Mouse (Mus musculus): Measurements from ENCODE around the gene Olfr1417. TPM values are rescaled to one million over a fixed set of nuclear protein-coding genes. Genes with fewer than 3 reads are reported as not detected.

The Olfr1417 gene
- polyA plus RNA-seq, 1 experiment from 2014 or later = 0.12 TPM

Other genes with a start within 250 kb of the Olfr1417 start
- gene Ms4a6d, start 234.4 kb downstream of the Olfr1417 start, polyA plus RNA-seq (2014; fragmentation: Nextera tagmentation; extraction: Ambion mirVana) = 3.4 TPM in 2 replicates
- 0.15 TPM in 1 of 2 replicates, not detected in the other for gene Ms4a2, start 215.5 kb downstream of the Olfr1417 start, polyA plus RNA-seq (2014; fragmentation: Nextera tagmentation; extraction: Ambion mirVana)
- not detected in 2 replicates for gene Ms4a3, start 198.4 kb downstream of the Olfr1417 start, polyA plus RNA-seq (2014; fragmentation: Nextera tagmentation; extraction: Ambion mirVana)
- not detected in 2 replicates for gene Oosp2, start 178.7 kb downstream of the Olfr1417 start, polyA plus RNA-seq (2014; fragmentation: Nextera tagmentation; extraction: Ambion mirVana)
- not detected in 2 replicates for gene Oosp1, start 148.1 kb downstream of the Olfr1417 start, polyA plus RNA-seq (2014; fragmentation: Nextera tagmentation; extraction: Ambion mirVana)
- not detected in 2 replicates for gene Oosp3, start 142.2 kb downstream of the Olfr1417 start, polyA plus RNA-seq (2014; fragmentation: Nextera tagmentation; extraction: Ambion mirVana)
- not detected in 2 replicates for gene Gif, start 91.7 kb downstream of the Olfr1417 start, polyA plus RNA-seq (2014; fragmentation: Nextera tagmentation; extraction: Ambion mirVana)
- gene Mrpl16, start 68.8 kb downstream of the Olfr1417 start, polyA plus RNA-seq (2014; fragmentation: Nextera tagmentation; extraction: Ambion mirVana) = 79.1 and 80.3 TPM in 2 replicates
- 5.8 and 7.0 TPM in 2 replicates for gene Stx3, start 19.8 kb downstream of the Olfr1417 start, polyA plus RNA-seq (2014; fragmentation: Nextera tagmentation; extraction: Ambion mirVana)
- not detected in 2 replicates for gene Olfr1418, start 21.8 kb upstream of the Olfr1417 start, polyA plus RNA-seq (2014; fragmentation: Nextera tagmentation; extraction: Ambion mirVana)
- not detected in 2 replicates for gene Olfr1419, start 35.9 kb upstream of the Olfr1417 start, polyA plus RNA-seq (2014; fragmentation: Nextera tagmentation; extraction: Ambion mirVana)
- 0.07 and 0.27 TPM in 2 replicates for gene Olfr1420, start 47.3 kb upstream of the Olfr1417 start, polyA plus RNA-seq (2014; fragmentation: Nextera tagmentation; extraction: Ambion mirVana)
- 19.0 and 21.2 TPM in 2 replicates for gene Patl1, start 73.2 kb upstream of the Olfr1417 start, polyA plus RNA-seq (2014; fragmentation: Nextera tagmentation; extraction: Ambion mirVana)
- 10.8 and 11.4 TPM in 2 replicates for gene Osbp, start 126.7 kb upstream of the Olfr1417 start, polyA plus RNA-seq (2014; fragmentation: Nextera tagmentation; extraction: Ambion mirVana)
- gene Olfr1423, start 202.1 kb upstream of the Olfr1417 start, polyA plus RNA-seq (2014; fragmentation: Nextera tagmentation; extraction: Ambion mirVana) = not detected in 2 replicates
- not detected in 2 replicates for gene Olfr1424, start 223.5 kb upstream of the Olfr1417 start, polyA plus RNA-seq (2014; fragmentation: Nextera tagmentation; extraction: Ambion mirVana)
- not detected in 2 replicates for gene Olfr1425, start 238.5 kb upstream of the Olfr1417 start, polyA plus RNA-seq (2014; fragmentation: Nextera tagmentation; extraction: Ambion mirVana)